Mouse (Mus musculus): Measurements from ENCODE around the gene Llgl2. TPM values are rescaled to one million over a fixed set of nuclear protein-coding genes. Genes with fewer than 3 reads are reported as not detected.

Gene Llgl2
- total RNA-seq (2021): 8.4 and 11.8 TPM in 2 replicates
- long read RNA-seq, transcript Llgl2-201 (26 exons, 3,551 nt): major isoform, 6 of 36 reads
- long read RNA-seq, partial matches to known transcripts: 18 of 36 reads
- long read RNA-seq, other reads (novel, unspliced or antisense): 12 of 36 reads

DNA sequence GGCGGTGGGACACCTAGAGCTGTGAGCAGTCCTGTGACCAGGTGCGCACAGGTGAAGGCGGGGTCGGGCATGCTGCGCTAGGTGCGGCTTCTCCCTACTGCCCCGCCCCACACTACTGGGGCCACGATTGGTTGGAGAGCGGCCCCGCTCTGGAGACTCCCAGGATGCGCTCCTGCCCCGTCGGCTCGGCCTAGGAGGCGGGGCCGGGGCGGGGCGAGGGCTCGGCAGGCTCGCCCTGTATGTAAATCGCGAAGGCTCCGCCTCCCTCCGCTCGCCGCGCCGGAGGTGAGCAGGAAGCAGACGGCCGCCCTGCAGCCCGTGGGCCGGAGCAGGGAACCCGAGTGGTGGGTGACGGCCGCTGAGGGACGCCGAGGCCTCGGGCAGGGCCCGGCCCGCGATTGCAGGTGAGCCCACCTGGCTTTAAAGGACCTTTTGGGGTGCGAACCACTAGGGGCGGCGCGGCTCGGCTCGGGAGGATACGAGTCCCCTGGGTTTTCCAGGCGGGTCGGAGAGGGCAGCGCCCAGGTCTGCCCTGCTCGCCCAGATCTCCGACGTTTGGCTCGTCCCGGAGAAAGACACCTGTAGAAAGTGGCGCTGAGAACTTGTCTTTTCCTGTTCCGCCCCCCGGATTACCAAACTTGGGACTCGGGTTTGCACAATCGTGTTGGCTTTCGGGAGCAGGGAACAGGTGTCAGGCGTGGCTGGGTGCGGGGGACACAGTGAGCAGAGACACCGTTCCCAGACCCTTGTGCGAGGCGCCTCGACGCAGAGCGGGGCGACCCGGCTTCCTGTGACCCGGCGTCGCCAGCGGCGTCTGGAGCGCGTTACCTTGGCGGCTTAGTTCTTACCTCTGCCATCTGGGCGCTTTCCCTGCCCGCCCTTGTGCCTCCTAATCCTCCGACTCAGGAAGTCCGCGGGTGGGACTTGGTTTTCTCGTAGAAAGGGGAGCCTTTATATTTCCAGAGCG, at the start of gene Llgl2:
Llgl2 (plus strand) TSS at position 276 of the 967 bp plus-strand sequence.
- peak; percentile 93 for DNase-seq

DNA sequence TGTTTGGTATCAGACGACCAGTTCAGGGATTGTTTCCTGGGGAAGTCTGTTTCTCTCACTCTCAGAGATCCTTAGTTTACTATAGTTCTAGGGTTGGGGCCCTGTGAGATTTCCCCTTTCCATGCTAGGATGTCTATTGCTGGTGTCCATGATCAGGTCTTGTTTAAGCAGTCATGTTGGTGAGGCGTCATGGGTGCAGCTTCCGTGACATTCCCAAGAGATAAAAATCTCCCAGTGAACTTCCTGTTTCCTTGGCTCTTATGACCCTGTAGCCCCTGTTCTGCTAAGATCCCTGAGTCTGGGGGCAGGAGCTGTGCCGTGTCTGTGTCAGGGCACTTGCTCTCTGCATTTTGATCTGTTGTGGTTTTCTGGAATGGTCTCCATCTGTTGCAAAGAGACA, 49.2 kb upstream of the Llgl2 start:
- DNase-seq: no peak

DNA sequence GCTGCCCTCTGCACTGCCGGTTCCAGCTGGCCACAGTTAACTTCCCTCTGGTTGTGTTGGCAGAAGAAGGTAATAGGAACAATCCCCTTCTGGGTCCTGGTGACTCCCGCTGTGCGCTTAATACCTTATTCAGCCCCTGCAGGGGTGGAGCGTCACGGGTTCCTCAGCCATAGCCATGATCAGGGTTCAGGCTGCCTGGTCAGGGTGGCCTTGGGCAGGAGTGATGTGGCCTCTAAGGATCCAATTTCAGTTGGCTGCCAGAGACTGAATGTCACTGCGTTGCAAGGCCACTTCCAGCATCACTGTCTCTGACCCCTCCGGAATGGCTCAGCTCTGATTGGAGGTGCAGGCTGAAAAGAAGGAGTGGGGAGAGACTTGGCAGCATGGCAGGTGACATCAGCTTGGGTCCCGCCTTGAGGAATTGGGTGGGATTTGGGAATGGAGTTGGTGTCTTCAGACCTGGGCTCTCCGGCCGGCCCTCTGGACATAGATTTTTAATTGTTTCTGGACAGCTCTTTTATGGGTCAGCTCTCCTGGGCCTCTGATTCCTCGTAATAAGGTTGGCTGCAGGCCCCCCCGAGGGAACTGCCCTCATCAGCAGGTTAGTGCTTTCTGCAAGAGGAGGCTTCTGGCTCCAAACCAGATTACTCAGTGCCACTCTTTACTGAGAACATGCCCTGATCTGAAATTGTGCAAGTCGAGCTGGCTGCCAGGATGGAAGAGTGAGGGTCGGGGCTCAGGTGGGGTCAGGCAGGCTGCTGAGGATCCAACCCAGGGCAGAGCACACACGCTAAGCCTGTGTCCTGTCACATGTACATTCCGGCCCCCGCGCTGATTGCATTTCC, 47.8 kb upstream of the Llgl2 start:
- DNase-seq: peak; percentile 75

DNA sequence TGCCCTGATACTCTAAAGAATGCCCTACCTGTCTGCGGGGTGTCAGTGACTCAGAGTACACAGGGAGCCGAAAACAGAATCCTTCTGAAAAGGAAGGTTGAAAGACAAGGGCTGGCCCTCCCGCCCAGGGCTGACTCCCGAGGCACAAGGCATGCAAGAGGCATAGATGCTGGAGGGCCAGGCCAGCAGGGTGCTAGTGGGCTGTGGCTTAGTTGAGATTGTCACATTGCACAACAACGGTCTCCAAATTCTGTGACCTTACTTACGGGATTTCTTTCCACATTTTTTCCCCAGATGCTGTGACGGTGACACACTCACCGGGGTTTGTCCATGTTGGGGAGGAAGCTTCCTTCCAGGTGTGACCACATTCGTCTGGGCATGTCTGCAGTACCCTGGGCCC, 46.9 kb upstream of the Llgl2 start:
- DNase-seq: no peak

DNA sequence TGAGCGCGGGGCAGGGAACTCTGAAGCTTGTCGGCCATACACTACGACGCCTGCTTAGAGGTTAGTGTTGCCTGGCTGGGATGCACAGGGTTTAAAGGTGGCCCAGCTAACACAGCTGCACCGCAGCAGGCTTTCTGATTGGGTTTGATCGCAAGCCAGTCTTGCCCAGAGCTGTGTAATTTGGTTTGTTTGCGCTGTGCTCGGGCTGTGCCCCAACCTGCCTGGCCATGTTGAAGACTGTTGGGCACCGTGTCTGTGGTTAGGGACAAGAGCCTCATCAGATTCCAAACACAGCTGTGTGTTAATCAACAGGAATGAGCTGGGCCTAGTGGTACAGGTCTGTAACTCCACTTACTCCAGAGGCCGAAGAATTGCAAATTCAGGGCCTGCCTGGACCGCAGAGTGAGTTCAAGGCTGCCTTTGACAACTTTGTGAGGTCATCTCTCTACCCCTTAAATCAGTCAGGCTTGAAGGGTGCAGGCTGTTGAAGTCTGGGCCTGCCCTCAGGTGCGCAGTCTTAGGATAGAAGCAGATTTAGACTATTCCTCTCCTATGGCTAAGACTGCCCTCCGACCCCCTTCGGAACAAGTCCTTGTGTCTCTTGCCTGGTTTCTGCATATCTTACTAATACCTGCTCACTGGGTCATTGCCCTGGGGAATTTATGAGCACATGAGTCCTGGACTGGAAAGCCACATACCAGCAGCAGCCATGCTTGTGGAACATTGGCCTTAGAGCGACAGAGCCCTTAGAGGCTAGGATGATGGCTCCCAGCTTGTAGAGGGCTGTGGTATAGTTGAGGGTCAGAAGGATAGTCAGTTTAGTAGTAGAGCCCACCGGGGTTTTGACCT, 46.1 kb upstream of the Llgl2 start:
- no peak for DNase-seq

DNA sequence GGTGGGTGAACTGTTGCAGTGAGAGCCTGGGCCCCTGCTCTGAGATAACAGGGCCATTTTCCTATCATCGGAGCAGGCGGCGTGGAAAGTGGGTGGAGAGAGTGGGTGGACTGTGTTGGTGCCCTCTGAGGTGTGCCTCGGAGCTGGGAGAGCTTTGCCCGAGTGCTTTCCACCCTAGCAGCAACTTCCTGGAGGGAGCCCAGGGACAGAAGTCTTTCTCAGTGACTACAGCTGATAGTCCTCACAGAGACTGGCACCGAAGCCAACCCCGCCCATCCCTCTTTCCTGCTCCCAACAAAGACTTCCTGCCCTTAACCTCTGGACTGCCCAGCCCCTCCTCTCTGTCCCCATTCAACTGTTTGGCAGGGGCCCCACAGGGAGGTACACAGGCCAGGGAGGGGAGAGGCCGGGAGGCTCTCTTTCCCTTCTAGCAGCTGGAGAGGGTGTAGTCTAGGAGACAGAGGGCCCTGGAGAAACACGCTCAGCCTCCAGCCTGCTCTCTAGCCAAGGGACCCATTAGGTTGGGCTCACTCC, 44.7 kb upstream of the Llgl2 start:
- DNase-seq: peak; percentile 84

DNA sequence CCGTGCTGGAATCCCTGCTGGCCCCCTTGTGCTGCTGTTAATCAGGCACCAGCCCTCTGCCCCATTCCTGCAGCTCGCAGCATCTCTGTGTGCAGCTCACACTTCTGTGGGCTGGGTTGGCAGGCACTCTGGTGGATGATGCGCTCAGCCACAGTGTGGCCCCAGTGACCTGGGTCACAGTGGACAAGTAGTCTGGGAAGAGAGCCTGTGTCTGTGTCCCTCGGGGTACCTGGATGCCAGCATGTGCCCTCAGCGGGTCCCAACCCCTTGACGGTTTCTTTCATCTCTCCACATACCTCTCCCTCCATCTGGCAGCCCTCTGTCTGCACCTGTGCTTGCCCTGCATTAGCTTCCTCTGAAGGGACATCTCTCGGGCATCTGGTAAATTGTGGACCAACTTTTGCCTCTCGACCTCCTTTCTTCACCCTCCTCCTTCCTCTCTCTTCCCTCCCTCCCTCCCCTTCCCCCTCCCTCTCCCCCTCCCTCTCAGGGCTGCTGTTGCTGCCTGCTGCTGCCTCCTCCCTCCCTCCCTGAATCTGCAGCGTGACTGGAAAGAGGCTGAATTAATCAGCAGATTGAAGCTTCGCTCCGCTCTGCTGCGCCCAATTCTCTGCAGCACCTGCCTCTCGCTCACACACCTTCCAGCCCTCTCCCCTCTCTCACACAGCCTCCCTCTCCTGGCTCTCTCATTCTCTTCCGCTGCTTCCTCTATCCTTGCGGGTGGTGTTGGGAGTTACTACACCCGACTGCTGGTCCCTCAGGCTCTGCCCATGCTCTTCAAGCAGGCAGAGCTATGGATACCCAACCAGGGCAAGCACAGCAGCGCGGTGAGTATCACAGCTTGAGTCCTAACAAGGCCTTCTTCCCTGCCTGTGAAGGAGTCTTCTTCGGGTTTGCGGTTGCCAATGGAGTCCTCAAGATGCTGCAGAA, 43.4 kb upstream of the Llgl2 start:
- DNase-seq: no peak

DNA sequence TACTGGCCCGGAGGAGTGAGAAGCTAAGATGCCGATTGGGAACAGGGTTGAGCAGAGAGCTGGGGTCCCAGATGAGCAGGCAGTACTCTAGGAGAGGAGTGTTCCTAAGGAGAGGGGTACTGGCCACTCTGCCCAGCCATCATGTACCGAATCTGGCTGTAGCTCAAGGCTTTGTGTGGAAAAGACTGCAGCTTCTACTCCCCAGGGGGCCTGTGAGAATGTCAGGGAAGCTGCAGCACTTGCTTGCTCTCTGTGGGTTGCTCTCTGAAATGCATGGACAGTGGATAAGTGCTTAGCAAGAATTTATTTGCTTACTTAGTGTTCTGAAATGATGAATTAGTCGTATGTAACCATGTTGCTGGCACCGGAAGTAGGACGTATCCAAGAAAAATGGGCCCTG, 37.4 kb upstream of the Llgl2 start:
- DNase-seq: no peak

DNA sequence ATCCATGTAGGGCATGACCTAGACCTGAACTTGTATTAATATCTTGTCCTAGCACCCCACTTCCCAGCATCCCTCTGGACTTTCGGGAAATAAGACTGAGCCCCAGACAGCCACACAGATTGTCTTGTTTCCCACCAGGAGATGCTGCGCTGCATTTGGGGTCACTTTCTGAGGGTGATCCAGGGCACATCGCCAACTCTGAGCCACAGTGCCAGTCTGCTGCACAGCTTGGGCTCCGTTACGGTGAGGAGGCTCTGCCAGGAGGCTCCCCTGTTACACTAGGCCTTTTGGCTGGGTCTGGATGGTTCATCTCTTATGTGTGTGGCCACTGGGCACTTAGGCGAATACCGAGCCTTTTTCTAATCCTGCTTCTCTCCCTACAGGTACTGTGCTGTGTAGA, 34.1 kb upstream of the Llgl2 start:
- DNase-seq: no peak

DNA sequence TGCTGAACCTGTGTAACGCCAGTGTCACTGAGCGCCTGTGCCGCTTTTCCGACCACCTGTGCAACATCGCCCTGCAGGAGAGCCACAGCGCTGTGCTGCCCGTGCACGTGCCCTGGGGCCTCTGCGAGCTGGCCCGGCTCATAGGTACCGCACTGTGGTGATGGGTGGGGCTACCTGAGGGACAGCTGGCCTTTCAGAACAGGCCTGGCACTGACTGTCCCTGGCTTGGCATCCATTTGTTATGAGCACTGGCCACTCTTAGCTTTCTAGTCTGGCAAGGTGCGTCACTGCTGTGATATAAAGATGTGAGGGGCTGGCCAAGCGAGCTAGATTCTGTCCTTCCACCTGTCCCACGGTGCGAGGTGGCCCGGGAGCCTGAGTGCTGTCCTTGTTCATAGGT, 31.9 kb upstream of the Llgl2 start:
- no peak for DNase-seq

DNA sequence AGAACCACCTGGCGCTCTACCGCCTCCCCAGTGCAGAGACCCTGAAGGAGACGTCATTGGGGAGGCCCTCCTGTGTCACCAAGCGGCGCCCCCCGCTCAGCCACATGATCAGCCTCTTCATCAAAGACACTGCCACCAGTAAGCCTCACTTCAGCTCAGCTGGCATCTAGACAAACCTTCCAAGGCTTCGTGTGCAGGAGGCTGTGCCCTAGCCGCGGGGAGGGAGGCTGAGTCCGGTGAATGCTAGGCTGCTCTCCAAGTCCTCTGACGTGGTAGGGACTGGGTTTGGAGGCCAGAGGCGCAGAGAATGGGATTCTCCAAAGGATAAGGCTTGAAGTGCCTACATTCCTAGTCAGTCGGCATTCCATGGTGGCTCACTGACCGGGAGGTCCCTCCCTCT, 31.5 kb upstream of the Llgl2 start:
- DNase-seq: peak; percentile 69

DNA sequence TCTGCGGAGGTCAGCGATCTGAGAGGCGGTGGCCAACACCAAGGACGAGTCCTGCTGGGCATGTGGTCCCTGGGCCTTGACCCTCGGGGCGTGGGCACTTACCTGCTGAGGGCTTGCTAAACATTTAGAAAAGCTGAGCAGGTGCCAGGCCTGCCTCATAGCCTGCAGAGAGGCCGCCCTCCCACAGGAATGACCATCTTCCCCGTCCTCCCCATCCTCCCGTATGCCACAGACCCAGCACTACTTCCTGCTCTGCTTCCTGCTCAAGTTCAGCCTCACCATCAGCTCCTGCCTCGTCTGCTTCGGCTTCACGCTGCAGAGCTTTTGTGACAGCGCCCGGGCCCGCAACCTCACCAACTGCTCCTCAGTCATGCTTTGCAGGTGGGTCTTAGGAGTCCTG, 27.0 kb upstream of the Llgl2 start:
- no peak for DNase-seq

DNA sequence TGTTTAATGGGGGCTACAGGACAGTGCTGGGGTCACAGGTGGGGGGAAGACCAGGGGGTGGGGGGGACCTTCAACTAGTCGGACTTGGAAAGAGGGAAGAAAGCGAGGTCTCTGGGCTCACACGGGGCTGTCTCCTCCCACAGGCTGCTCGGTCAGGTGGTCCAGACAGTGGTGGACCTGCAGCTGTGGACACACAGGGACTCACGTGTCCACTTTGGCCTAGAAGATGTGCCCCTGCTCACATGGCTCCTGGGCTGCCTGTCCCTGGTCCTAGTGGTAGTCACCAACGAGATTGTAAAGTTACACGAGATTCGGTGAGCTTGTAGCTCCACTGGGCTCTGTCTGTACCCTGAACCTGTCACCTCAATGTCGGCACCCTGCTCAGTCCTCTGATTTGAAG, 26.2 kb upstream of the Llgl2 start:
- no peak for DNase-seq

DNA sequence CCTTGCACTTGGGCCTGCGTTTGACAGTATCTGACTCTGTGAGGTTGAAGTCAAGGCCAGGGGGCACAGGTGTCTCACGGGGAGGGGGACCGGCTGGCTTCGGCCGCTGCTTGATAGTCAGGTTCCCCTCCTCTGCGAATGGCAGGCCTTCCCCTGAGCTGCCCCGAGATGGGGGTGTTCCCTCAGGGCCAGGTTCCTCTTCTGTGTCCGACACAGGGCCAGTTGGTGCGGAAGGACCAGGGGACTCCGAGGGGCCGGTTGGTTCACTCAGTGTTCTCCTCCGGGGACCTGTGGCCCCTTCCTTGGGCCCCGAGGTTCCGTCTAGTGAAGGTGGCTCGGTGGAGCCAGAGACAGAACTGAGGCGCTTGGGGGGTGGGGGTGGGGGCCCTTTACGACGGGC, 22.9 kb upstream of the Llgl2 start:
- DNase-seq: no peak

DNA sequence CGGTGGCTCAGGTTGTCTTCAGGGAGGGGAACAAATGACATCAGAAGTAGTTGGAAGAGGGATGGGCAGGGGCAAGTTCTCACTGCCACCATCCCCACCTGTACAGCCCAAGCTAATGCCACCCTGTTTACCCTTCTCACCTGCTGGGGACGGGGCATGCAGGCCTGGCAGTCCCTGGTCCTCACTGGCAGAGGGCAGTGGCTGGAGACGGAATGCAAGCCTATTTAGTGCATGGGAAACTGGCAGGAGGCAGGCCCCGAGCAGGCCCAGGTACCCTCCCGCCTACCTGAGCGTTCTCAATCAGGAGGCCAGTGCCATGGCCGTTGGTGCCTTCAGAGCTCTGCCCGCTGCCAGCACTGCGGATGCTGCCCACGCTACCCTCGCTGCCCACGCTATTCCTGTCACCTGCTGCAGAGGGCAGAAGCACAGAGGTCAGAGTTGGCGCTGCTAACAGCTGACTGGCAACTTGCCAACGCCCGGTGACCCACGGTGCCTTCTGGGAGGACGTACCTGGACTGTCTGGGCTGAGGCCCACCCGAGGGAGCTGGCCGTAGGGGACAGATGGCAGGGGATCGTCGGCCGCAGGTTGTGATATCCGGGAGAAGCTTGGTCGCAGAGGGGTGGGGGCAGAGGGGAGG, 20.7 kb upstream of the Llgl2 start:
- DNase-seq: no peak

DNA sequence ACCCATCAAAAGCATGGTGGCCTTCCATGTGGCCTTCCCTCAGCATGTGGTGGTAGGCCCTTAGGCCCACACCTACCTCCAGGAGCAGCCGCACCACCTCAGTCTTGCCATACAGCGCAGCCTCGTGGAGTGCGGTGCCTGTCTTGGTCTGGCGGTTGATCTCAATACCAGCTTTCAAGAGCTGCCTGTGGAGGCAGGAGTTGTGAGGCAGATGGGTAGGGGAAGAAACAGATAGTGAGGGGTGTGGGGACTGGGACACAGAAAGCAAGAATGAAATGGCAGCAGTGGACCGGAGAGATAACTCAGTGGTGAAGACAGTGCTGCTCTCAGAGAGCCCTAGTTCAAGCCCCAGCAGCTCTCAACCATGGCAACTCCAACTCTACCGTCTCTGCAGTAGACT, 18.8 kb upstream of the Llgl2 start:
- no peak for DNase-seq

DNA sequence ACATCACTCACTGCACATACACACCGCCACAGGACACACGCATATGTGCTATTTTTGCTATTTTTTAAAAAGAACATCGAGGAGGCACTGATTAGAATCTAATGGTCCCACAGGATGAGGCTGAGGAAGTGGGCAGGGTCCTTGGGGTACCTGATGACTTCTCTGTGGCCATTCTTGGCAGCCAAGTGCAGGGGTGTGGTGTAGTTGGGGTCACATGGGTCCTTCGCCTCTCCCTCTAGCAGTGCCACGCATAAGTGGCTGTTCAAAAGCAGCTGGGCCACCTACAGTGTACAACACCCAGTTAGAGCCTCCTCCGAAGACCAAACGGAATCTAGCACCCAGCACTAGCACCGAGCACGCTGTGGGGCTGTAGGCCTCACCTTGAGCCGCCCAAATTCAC, 17.7 kb upstream of the Llgl2 start:
- DNase-seq: no peak

DNA sequence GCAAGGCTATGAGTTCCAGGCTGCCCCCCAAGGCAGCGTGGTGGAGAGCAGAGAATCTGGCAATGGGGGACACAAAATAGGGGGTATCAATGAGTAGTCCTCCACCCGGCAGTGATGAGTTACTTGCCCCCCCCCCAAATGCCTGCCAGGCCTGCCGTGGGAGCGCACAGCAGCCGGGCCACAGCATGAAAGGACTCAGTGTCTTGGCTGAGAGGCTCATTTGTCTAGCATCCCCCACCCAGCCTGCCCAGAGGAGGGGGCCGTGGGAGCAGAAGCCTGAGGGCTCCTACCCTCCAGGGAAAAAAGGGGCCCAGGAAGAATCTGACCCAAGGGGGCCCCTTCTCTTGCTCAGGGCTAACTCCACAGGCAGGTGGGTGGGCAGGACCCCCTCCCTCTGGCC, 16.5 kb upstream of the Llgl2 start:
- DNase-seq: no peak

DNA sequence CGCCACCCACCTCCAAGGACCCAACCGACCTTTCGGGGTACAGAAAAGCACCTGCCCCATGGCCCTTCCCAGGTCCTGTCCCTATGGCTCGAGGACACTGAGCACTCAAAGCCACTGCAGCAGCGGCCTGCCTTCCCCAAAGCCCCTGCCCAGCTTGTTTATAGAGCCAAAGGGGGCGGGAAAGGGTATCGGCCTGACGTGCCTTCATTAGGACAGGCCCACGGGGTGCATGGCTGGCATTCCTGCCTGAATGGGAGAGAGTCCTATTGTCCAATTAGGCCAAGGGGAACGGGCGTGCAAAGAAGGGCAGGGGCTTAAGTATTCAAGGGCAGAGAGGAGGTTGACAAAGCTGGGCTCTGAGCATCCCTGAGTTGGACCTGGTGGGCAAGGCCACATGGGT, 15.9 kb upstream of the Llgl2 start:
- DNase-seq: no peak

DNA sequence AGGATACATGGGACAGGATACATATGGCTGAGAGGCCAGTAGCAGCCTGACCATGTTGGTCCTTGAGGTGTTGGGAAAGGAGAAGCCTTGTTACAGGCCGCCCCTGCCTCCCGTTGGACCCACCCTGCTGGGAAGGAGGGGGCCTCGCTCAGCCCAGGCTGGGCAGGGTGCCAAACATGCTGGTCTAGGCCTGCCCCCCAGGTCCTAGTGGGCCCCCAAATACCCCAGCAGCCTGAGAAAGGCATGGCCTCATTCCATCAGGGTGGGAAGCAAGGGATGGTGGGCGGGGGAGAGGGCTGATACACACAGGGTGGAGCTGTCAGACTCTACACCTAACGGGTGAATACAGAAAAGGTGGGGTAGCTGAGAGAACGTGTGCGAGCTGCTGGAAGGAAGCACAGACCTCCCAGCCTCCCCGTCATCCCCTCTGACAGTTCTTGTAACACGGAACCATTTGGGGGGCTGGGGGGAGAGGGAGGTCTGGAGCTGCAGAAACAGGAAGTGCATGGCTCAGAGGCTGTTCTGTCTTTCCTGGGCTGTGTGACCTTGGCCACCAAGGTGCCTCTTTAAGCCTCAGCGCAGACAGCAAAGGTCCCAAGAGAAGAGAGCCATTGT, 15.0 kb upstream of the Llgl2 start:
- no peak for DNase-seq

Data from adrenal gland, postnatal 25 days (tissue).